Mouse (Mus musculus): ENCODE results near the gene Bcl7c. TPM values are rescaled to one million over a fixed set of nuclear protein-coding genes. Genes with fewer than 3 reads are reported as not detected.

Bcl7c gene
- polyA plus RNA-seq, 1 experiment from 2014 or later, result 36.0 TPM

DNA sequence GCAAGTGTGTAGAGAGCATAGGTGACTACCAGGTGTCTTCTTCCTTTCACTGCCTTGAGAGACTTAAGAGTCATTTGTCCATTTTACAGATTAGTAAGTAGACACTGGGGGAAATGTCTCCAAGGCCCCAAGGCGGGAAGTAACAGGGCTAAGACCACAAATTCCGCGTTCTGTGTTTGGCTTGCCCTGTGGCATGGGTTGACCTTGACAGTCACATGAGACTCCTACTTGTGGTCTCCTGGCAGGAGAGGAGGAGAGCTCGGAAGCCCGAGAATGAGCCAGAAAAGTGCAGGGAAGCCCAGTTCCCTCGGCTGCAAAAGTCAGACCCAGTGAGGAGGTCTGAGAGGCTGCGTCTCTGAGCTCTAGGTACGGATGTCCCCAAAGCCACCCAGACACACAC lies 95.2 kb downstream of the Bcl7c start:
- Histone ChIP-seq H3K4me3 (ENCODE audit: low read depth, low read length) (peak overlapping the region; percentile 90), H3K4me1 (ENCODE audit: control insufficient read depth, insufficient read depth, low read length) (peaks cover 14% of the 10 kb centered on the region; the same call in 1 of the 2 replicates), H3K36me3 (ENCODE audit: control insufficient read depth, insufficient read depth, low read length) (peaks cover 40% of the 10 kb centered on the region), H3K9ac (replicated peaks; ENCODE audit: low read depth, low read length) (no peak overlapping the region), H3K27ac (ENCODE audit: low read depth, low read length) (no peak overlapping the region), H3K27me3 (ENCODE audit: control insufficient read depth, insufficient read depth, low read length) (no peaks in the 10 kb centered on the region; the same call in 1 of the 2 replicates), H3K4me2 (ENCODE audit: low read depth, low read length) (peak overlapping the region; percentile 83; the same call in 1 of the 2 replicates), H3K9me3 (ENCODE audit: control insufficient read depth, low read length) (no peaks in the 10 kb centered on the region)
- ATAC-seq (ENCODE audit: low read depth), result no peak
- 93% methylated on average over 8 of the region's 8 CpGs for WGBS

- no peak for ATAC-seq (ENCODE audit: low read depth)
- WGBS, result 97% methylated on average over 26 of the region's 26 CpGs
- Histone ChIP-seq H3K36me3 (ENCODE audit: control insufficient read depth, insufficient read depth, low read length) (peaks cover 52% of the 10 kb centered on the region), H3K27ac (ENCODE audit: low read depth, low read length) (no peak overlapping the region), H3K4me2 (ENCODE audit: low read depth, low read length) (no peak overlapping the region), H3K4me1 (ENCODE audit: control insufficient read depth, insufficient read depth, low read length) (peaks cover 14% of the 10 kb centered on the region; the same call in 1 of the 2 replicates), H3K9ac (replicated peaks; ENCODE audit: low read depth, low read length) (no peak overlapping the region), H3K27me3 (ENCODE audit: control insufficient read depth, insufficient read depth, low read length) (no peaks in the 10 kb centered on the region; the same call in 1 of the 2 replicates), H3K9me3 (ENCODE audit: control insufficient read depth, low read length) (no peaks in the 10 kb centered on the region), H3K4me3 (ENCODE audit: low read depth, low read length) (no peak overlapping the region)
These were observed 97.2 kb downstream of the Bcl7c start for GRCm38 (mm10) chr7:127611561-127611960.

MicroRNAs within 50 kb of the gene (microRNA counts, 519-probe panel; counts per million panel counts)
- microRNA mmu-miR-762, result not detected

Small RNA genes lying within 50 kb of the gene (microRNA-seq; reads per million reads assigned to microRNA genes)
- not detected for gene Mir762

Other genes starting within 250 kb of the Bcl7c start
- gene Prr14, start 249.3 kb downstream of the Bcl7c start, polyA plus RNA-seq (2014; fragmentation: Nextera tagmentation; extraction: Ambion mirVana), result 35.8 and 38.8 TPM in 2 replicates
- 15.5 TPM in 2 replicates for gene Fbrs, start 229.7 kb downstream of the Bcl7c start, polyA plus RNA-seq (2014; fragmentation: Nextera tagmentation; extraction: Ambion mirVana)
- 53.0 and 66.7 TPM in 2 replicates for gene Srcap, start 196.9 kb downstream of the Bcl7c start, polyA plus RNA-seq (2014; fragmentation: Nextera tagmentation; extraction: Ambion mirVana)
- 18.3 and 19.7 TPM in 2 replicates for gene Gm42715, start 189.3 kb downstream of the Bcl7c start, polyA plus RNA-seq (2014; fragmentation: Nextera tagmentation; extraction: Ambion mirVana)
- 7.2 TPM in 2 replicates for gene Tmem265, start 147.5 kb downstream of the Bcl7c start, polyA plus RNA-seq (2014; fragmentation: Nextera tagmentation; extraction: Ambion mirVana)
- 62.1 and 69.6 TPM in 2 replicates for gene Phkg2, start 135.6 kb downstream of the Bcl7c start, polyA plus RNA-seq (2014; fragmentation: Nextera tagmentation; extraction: Ambion mirVana)
- 7.8 and 10.6 TPM in 2 replicates for gene Ccdc189, start 120.3 kb downstream of the Bcl7c start, polyA plus RNA-seq (2014; fragmentation: Nextera tagmentation; extraction: Ambion mirVana)
- 31.2 and 39.6 TPM in 2 replicates for gene Rnf40, start 120.2 kb downstream of the Bcl7c start, polyA plus RNA-seq (2014; fragmentation: Nextera tagmentation; extraction: Ambion mirVana)
- gene Zfp629, start 93.1 kb downstream of the Bcl7c start, polyA plus RNA-seq (2014; fragmentation: Nextera tagmentation; extraction: Ambion mirVana), result 20.4 and 25.3 TPM in 2 replicates
- 2.7 and 3.6 TPM in 2 replicates for gene Ctf1, start 3.8 kb upstream of the Bcl7c start, polyA plus RNA-seq (2014; fragmentation: Nextera tagmentation; extraction: Ambion mirVana)
- gene Ctf2, start 23.2 kb upstream of the Bcl7c start, polyA plus RNA-seq (2014; fragmentation: Nextera tagmentation; extraction: Ambion mirVana), result 0.27 TPM in 1 of 2 replicates, not detected in the other
- gene Fbxl19, start 35.6 kb upstream of the Bcl7c start, polyA plus RNA-seq (2014; fragmentation: Nextera tagmentation; extraction: Ambion mirVana), result 6.5 and 9.1 TPM in 2 replicates
- 4.6 and 6.8 TPM in 2 replicates for gene Orai3, start 60.9 kb upstream of the Bcl7c start, polyA plus RNA-seq (2014; fragmentation: Nextera tagmentation; extraction: Ambion mirVana)
- gene Setd1a, start 67.7 kb upstream of the Bcl7c start, polyA plus RNA-seq (2014; fragmentation: Nextera tagmentation; extraction: Ambion mirVana), result 22.4 and 23.3 TPM in 2 replicates
- 0.64 TPM in 1 of 2 replicates, not detected in the other for gene Gm49388, start 76.7 kb upstream of the Bcl7c start, polyA plus RNA-seq (2014; fragmentation: Nextera tagmentation; extraction: Ambion mirVana)
- 7.0 and 9.6 TPM in 2 replicates for gene Hsd3b7, start 91.7 kb upstream of the Bcl7c start, polyA plus RNA-seq (2014; fragmentation: Nextera tagmentation; extraction: Ambion mirVana)
- 9.8 and 13.5 TPM in 2 replicates for gene Stx4a, start 115.4 kb upstream of the Bcl7c start, polyA plus RNA-seq (2014; fragmentation: Nextera tagmentation; extraction: Ambion mirVana)
- 65.9 and 66.9 TPM in 2 replicates for gene Stx1b, start 115.6 kb upstream of the Bcl7c start, polyA plus RNA-seq (2014; fragmentation: Nextera tagmentation; extraction: Ambion mirVana)
- 12.0 and 13.1 TPM in 2 replicates for gene Zfp646, start 167.3 kb upstream of the Bcl7c start, polyA plus RNA-seq (2014; fragmentation: Nextera tagmentation; extraction: Ambion mirVana)
- gene Zfp668, start 167.9 kb upstream of the Bcl7c start, polyA plus RNA-seq (2014; fragmentation: Nextera tagmentation; extraction: Ambion mirVana), result 29.7 and 30.7 TPM in 2 replicates
- 0.37 and 0.57 TPM in 2 replicates for gene Prss53, start 182.0 kb upstream of the Bcl7c start, polyA plus RNA-seq (2014; fragmentation: Nextera tagmentation; extraction: Ambion mirVana)
- 0.40 and 0.54 TPM in 2 replicates for gene Gm21974, start 186.5 kb upstream of the Bcl7c start, polyA plus RNA-seq (2014; fragmentation: Nextera tagmentation; extraction: Ambion mirVana)
- 59.2 and 81.7 TPM in 2 replicates for gene Vkorc1, start 186.7 kb upstream of the Bcl7c start, polyA plus RNA-seq (2014; fragmentation: Nextera tagmentation; extraction: Ambion mirVana)
- gene Bckdk, start 195.1 kb upstream of the Bcl7c start, polyA plus RNA-seq (2014; fragmentation: Nextera tagmentation; extraction: Ambion mirVana), result 58.0 and 65.8 TPM in 2 replicates
- 48.6 and 49.4 TPM in 2 replicates for gene Kat8, start 203.6 kb upstream of the Bcl7c start, polyA plus RNA-seq (2014; fragmentation: Nextera tagmentation; extraction: Ambion mirVana)
- 0.39 TPM in 1 of 2 replicates, not detected in the other for gene Prss8, start 221.2 kb upstream of the Bcl7c start, polyA plus RNA-seq (2014; fragmentation: Nextera tagmentation; extraction: Ambion mirVana)
- 14.4 and 14.8 TPM in 2 replicates for gene Prss36, start 237.8 kb upstream of the Bcl7c start, polyA plus RNA-seq (2014; fragmentation: Nextera tagmentation; extraction: Ambion mirVana)

All from neural tube, embryonic 14.5 days (tissue).